Mouse (Mus musculus) neural tube, embryonic 15.5 days (tissue): ENCODE data around the gene Amdhd2. TPM values are rescaled to one million over a fixed set of nuclear protein-coding genes. Genes with fewer than 3 reads are reported as not detected.

Experiments used
- ATAC-seq: fragments of 200-750 bp; cut with Nextera tagmentation; 2 replicates; pipeline ENCODE4 v1.8.0; 2017; ENCODE audit warnings: mild to moderate bottlenecking, moderate TSS enrichment, moderate library complexity; ENCODE audit not compliant: low FRiP score
- H3K27ac ChIP-seq: fragments of 300-500 bp; sonication (generic); replicated peaks from 2 replicates; pipeline ENCODE4 v1.5.1; 2015; ENCODE audit warnings: mild to moderate bottlenecking, inconsistent platforms
- H3K27me3 ChIP-seq: fragments of 300-500 bp; sonication (generic); replicated peaks from 2 replicates; pipeline ENCODE4 v1.6.1; 2015; ENCODE audit warnings: inconsistent platforms
- H3K36me3 ChIP-seq: fragments of 300-500 bp; sonication (generic); 2 replicates; pipeline ENCODE4 v1.6.1; 2015; ENCODE audit warnings: inconsistent platforms
- H3K4me1 ChIP-seq: fragments of 300-500 bp; sonication (generic); 2 replicates; pipeline ENCODE4 v1.6.1; 2015; ENCODE audit warnings: inconsistent platforms
- H3K4me2 ChIP-seq: fragments of 300-500 bp; sonication (generic); 2 replicates; pipeline ENCODE4 v1.6.1; 2015; ENCODE audit warnings: inconsistent platforms, mild to moderate bottlenecking, moderate library complexity
- H3K4me3 ChIP-seq: fragments of 300-500 bp; sonication (generic); replicated peaks from 2 replicates; pipeline ENCODE4 v1.5.1; 2015; ENCODE audit warnings: mild to moderate bottlenecking, inconsistent platforms
- H3K9ac ChIP-seq: fragments of 300-500 bp; sonication (generic); replicated peaks from 2 replicates; pipeline ENCODE4 v1.6.1; 2015; ENCODE audit warnings: mild to moderate bottlenecking, inconsistent platforms
- H3K9me3 ChIP-seq: fragments of 300-500 bp; sonication (generic); replicated peaks from 2 replicates; pipeline ENCODE4 v1.6.1; 2016; ENCODE audit warnings: inconsistent platforms
- WGBS: fragments of 180-500 bp; shearing (Covaris S2); methylation state at CpG from one replicate; pipeline ENCODE4 v1.1.7; 2015; ENCODE audit warnings: mixed read lengths; 5-methylcytosine and 5-hydroxymethylcytosine counted together
- polyA plus RNA-seq: library from polyadenylated mRNA; unstranded; fragments of >200 nt; fragmentation: Nextera tagmentation; extraction: Ambion mirVana; gene quantifications from 2 replicates; pipeline ENCODE4 v1.2.1, GENCODE M21; 2015

Amdhd2 gene
- polyA plus RNA-seq, 1 experiment from 2014 or later, result 35.7 TPM

GRCm38 (mm10) chr17:24168590-24169277 lies 5.2 kb upstream of the Amdhd2 start:
- Histone ChIP-seq H3K4me3 (peak overlapping the region; percentile 75), H3K27me3 (no peaks in the 10 kb centered on the region), H3K9ac (peak overlapping the region; percentile 87), H3K4me1 (peaks cover 40% of the 10 kb centered on the region), H3K4me2 (peak overlapping the region; percentile 80), H3K36me3 (peaks cover 13% of the 10 kb centered on the region), H3K9me3 (no peaks in the 10 kb centered on the region), H3K27ac (peak overlapping the region; percentile 99)
- 1% methylated on average over 38 of the region's 41 CpGs for WGBS
- peak; percentile 72 for ATAC-seq

DNA sequence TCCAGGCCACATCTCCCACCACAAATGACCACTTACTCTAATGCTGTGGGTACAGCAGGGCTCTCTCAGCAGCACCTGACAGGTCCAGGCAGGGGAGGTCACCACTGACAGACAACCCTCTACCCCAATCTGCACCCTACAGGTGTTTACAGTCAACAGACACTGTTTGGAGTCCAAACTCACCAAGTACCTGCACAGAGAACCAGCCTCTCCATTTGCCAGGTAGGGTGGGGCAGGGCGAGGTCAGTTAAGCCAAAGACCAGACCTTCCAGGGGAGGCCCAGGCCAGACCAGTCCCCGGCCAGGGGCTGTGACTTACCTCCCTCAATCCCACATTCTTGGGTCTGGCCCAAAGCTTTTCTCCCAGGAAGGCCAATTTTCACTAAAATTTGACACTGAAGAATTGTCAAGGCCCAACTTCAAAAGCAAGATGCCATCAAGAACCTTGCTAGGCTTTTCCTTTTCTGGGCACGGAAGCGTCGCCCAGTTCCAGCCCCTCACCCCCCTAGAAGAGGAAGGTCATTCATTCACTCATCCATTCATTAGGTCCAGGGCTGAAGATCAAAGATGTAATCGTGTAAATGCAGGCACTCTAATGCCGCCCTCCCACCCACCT lies 4.4 kb upstream of the Amdhd2 start:
- H3K4me1 ChIP-seq, result peaks cover 43% of the 10 kb centered on the region
- ATAC-seq, result no peak
- 52% methylated on average over 7 of the region's 7 CpGs for WGBS
- no peaks in the 10 kb centered on the region for H3K9me3 ChIP-seq
- no peaks in the 10 kb centered on the region for H3K27me3 ChIP-seq
- H3K4me2 ChIP-seq, result peak overlapping the region; percentile 80
- peak overlapping the region; percentile 75 for H3K4me3 ChIP-seq
- peak overlapping the region; percentile 99 for H3K27ac ChIP-seq
- H3K36me3 ChIP-seq, result peaks cover 13% of the 10 kb centered on the region
- H3K9ac ChIP-seq, result peak overlapping the region; percentile 87

GRCm38 (mm10) chr17:24167120-24167519 lies 3.6 kb upstream of the Amdhd2 start:
- Histone ChIP-seq H3K27ac (no peak overlapping the region), H3K36me3 (peaks cover 13% of the 10 kb centered on the region), H3K27me3 (no peaks in the 10 kb centered on the region), H3K4me3 (peak overlapping the region; percentile 75), H3K4me2 (peak overlapping the region; percentile 80), H3K4me1 (peaks cover 52% of the 10 kb centered on the region), H3K9ac (no peak overlapping the region), H3K9me3 (no peaks in the 10 kb centered on the region)
- WGBS, result 84% methylated on average over 6 of the region's 6 CpGs
- no peak for ATAC-seq

GRCm38 (mm10) chr17:24164566-24165259 lies 1.1 kb upstream of the Amdhd2 start:
- WGBS, result 83% methylated on average over 11 of the region's 11 CpGs
- no peak for ATAC-seq

GRCm38 (mm10) chr17:24162584-24163175 lies 886 bp downstream of the Amdhd2 start:
- ATAC-seq, result peak; percentile 29
- no peaks in the 10 kb centered on the region for H3K27me3 ChIP-seq
- peaks cover 19% of the 10 kb centered on the region for H3K36me3 ChIP-seq
- no peaks in the 10 kb centered on the region for H3K9me3 ChIP-seq
- peak overlapping the region; percentile 70 for H3K9ac ChIP-seq
- H3K4me2 ChIP-seq, result peak overlapping the region; percentile 98
- peaks cover 41% of the 10 kb centered on the region for H3K4me1 ChIP-seq
- H3K27ac ChIP-seq, result peak overlapping the region; percentile 85
- 31% methylated on average over 17 of the region's 17 CpGs for WGBS
- H3K4me3 ChIP-seq, result peak overlapping the region; percentile 65

More at GRCm38 (mm10) chr17:24164566-24165259, 1.1 kb upstream of the Amdhd2 start:
- no peaks in the 10 kb centered on the region for H3K27me3 ChIP-seq
- H3K4me2 ChIP-seq, result no peak overlapping the region
- H3K9ac ChIP-seq, result no peak overlapping the region
- H3K36me3 ChIP-seq, result peaks cover 13% of the 10 kb centered on the region
- H3K4me1 ChIP-seq, result peaks cover 49% of the 10 kb centered on the region
- no peaks in the 10 kb centered on the region for H3K9me3 ChIP-seq
- H3K27ac ChIP-seq, result no peak overlapping the region
- no peak overlapping the region for H3K4me3 ChIP-seq

- Histone ChIP-seq H3K27ac (no peak overlapping the region), H3K9me3 (no peaks in the 10 kb centered on the region), H3K4me2 (no peak overlapping the region), H3K9ac (no peak overlapping the region), H3K4me1 (peaks cover 29% of the 10 kb centered on the region), H3K36me3 (peaks cover 23% of the 10 kb centered on the region), H3K4me3 (no peak overlapping the region), H3K27me3 (no peaks in the 10 kb centered on the region)
- 87% methylated on average over 5 of the region's 5 CpGs for WGBS
- ATAC-seq, result no peak
Measured at GRCm38 (mm10) chr17:24161466-24161865, 2.1 kb downstream of the Amdhd2 start.

GRCm38 (mm10) chr17:24157526-24157925 lies 6.0 kb downstream of the Amdhd2 start:
- 93% methylated on average over 4 of the region's 4 CpGs for WGBS
- no peak for ATAC-seq
- Histone ChIP-seq H3K27ac (no peak overlapping the region), H3K27me3 (no peaks in the 10 kb centered on the region), H3K4me1 (peaks cover 9% of the 10 kb centered on the region), H3K9me3 (no peaks in the 10 kb centered on the region), H3K9ac (no peak overlapping the region), H3K4me3 (no peak overlapping the region), H3K36me3 (peaks cover 26% of the 10 kb centered on the region), H3K4me2 (no peak overlapping the region)

DNA sequence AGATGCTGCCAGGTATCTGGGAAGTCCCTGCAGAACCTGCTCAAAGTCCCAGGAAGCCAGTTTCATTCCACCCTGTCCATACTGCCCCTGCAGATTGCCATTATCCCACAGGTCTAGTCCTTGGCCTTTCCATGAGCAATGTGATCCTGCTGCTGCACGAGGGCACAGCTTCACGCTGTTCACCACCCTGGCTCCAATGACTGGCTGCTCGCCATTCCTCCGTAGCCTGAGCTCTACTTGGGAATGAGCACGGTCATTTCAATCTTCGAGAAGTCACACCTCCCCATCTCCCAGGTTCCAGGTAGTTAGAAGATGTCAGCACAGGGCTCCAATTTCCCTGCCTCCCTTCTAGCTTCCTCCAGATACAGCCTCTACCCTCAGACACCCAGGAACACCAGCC lies 6.4 kb downstream of the Amdhd2 start:
- H3K4me2 ChIP-seq, result no peak overlapping the region
- H3K9ac ChIP-seq, result no peak overlapping the region
- no peaks in the 10 kb centered on the region for H3K27me3 ChIP-seq
- no peaks in the 10 kb centered on the region for H3K9me3 ChIP-seq
- H3K4me3 ChIP-seq, result no peak overlapping the region
- no peak overlapping the region for H3K27ac ChIP-seq
- H3K4me1 ChIP-seq, result peaks cover 8% of the 10 kb centered on the region
- 93% methylated on average over 6 of the region's 6 CpGs for WGBS
- no peak for ATAC-seq
- peaks cover 26% of the 10 kb centered on the region for H3K36me3 ChIP-seq

DNA sequence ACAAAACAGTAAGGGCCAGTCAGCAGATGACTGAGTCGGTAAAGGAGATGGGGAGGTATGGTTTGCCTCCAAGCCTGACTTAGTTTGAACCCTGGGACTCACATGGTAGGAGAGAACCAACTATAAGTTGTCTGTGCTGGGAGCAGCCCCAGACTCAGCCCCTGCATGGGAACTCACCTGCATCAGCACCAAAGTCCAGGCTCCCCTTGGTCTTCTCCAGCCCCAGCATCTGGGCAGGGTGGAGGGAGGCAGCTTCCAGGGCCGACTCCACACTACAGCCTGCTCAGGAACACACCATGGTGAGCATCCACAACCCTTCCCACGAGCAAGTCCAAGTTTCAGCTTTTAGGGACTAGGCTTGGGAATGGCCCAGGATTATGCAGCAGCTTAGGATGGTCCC lies 7.2 kb downstream of the Amdhd2 start:
- Histone ChIP-seq H3K4me1 (peaks cover 10% of the 10 kb centered on the region), H3K36me3 (peaks cover 26% of the 10 kb centered on the region), H3K9ac (0 out of 2 replicates have a peak overlapping the region, but pooled peaks have one; percentile 7), H3K27ac (no peak overlapping the region), H3K9me3 (no peaks in the 10 kb centered on the region), H3K27me3 (no peaks in the 10 kb centered on the region), H3K4me2 (no peak overlapping the region), H3K4me3 (no peak overlapping the region)
- no peak for ATAC-seq
- WGBS, result 86% methylated on average over 3 of the region's 3 CpGs

DNA sequence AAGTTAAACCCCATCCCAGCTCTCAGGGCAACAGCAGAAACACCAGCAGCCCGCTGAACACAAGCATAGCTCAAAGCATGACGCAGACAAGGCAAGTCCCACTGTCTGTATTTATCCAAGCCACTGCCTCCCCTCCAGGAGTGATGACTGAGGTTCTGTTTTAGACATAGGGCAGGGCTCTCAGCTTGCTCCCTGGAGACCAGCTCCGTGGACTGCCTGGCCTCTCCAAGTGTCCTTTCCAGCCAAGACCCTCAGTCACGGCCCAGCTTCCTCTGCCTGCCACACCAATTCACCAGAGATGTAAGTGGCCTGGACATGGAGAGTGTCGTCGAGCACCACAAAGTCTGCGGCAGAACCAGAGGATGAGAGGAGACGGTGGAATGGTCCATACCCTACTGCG lies 7.8 kb downstream of the Amdhd2 start:
- Histone ChIP-seq H3K4me1 (peaks cover 9% of the 10 kb centered on the region), H3K27me3 (no peaks in the 10 kb centered on the region), H3K27ac (no peak overlapping the region), H3K4me3 (no peak overlapping the region), H3K9me3 (no peaks in the 10 kb centered on the region), H3K9ac (no peak overlapping the region), H3K4me2 (no peak overlapping the region), H3K36me3 (peaks cover 26% of the 10 kb centered on the region)
- ATAC-seq, result no peak
- 91% methylated on average over 9 of the region's 9 CpGs for WGBS

- no peak for ATAC-seq
- no peak overlapping the region for H3K4me3 ChIP-seq
- no peaks in the 10 kb centered on the region for H3K9me3 ChIP-seq
- H3K36me3 ChIP-seq, result peaks cover 26% of the 10 kb centered on the region
- H3K27me3 ChIP-seq, result no peaks in the 10 kb centered on the region
- 84% methylated on average over 3 of the region's 3 CpGs for WGBS
- H3K27ac ChIP-seq, result no peak overlapping the region
- no peak overlapping the region for H3K4me2 ChIP-seq
- no peak overlapping the region for H3K9ac ChIP-seq
- peaks cover 9% of the 10 kb centered on the region for H3K4me1 ChIP-seq
Measured at GRCm38 (mm10) chr17:24154463-24154862, 9.1 kb downstream of the Amdhd2 start.
